ENCODE assay signal across 10 mouse cellular contexts in the genomic region with DNA sequence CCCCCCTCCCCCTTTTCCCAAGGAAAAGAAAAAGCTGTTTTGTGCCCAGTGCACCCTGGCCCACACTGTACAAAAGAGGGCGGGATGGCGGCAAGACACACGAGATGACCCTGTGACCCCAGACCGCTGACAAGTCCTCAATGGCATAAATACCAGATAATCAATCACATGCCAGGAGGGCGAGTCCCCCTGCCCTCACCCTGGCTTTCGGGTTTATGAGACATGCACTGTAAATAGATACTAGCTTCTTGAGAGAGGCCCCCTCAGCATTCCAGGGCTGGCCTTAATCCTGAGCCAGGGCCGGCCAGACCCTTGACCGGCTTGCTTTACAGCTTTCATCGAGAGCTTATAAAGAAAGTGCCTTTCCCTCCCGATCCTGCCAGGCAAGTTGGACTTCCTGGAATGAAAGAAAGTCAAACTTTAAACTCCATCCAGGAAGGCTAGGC.
DNase-seq lines count a peak whose midpoint lies in the region; ATAC-seq lines count a peak whose summit lies in the region.
"Had no signal": no experiment of that assay in that cellular context is flagged by ENCODE, and none has a peak within 500 bp of the region (broad histone marks: within the 10 kb centered on the region; RNA-seq: fewer than 3 reads in every experiment).

No protein-coding gene starts in this region.

- H3K4me1 ChIP-seq in heart, embryonic 13.5 days = peaks cover 32% of the 10 kb centered on the region
- peaks cover 21% of the 10 kb centered on the region for H3K4me1 ChIP-seq in neural tube, embryonic 15.5 days
- peaks cover 29% of the 10 kb centered on the region for H3K4me1 ChIP-seq in lung, embryonic 15.5 days

- peak overlapping the region; percentile 37 for H3K4me2 ChIP-seq in heart, embryonic 13.5 days
- H3K4me2 ChIP-seq in neural tube, embryonic 15.5 days = no peak overlapping the region
- H3K4me2 ChIP-seq in lung, embryonic 15.5 days = peak overlapping the region; percentile 29; the same call in 1 of the 2 replicates
- H3K4me2 ChIP-seq: embryonic facial prominence, embryonic 12.5 days had no signal

- H3K27me3 ChIP-seq in heart, embryonic 13.5 days (replicated peaks) = peaks cover 9% of the 10 kb centered on the region; the same call in 1 of the 2 replicates
- H3K27me3 ChIP-seq in neural tube, embryonic 15.5 days (replicated peaks) = peaks cover 24% of the 10 kb centered on the region; the same call in 1 of the 2 replicates
- H3K27me3 ChIP-seq in lung, embryonic 15.5 days = no peaks in the 10 kb centered on the region; the same call in 1 of the 2 replicates

- 10% methylated on average over 10 of the region's 10 CpGs for WGBS in heart, embryonic 13.5 days
- 14% methylated on average over 10 of the region's 10 CpGs for WGBS in neural tube, embryonic 15.5 days
- 7% methylated on average over 10 of the region's 10 CpGs for WGBS in lung, embryonic 15.5 days

- H3K27ac ChIP-seq in heart, embryonic 13.5 days (replicated peaks) = no peak overlapping the region; the same call in 1 of the 2 replicates
- H3K27ac ChIP-seq in neural tube, embryonic 15.5 days (replicated peaks) = no peak overlapping the region
- H3K27ac ChIP-seq in lung, embryonic 15.5 days = peak overlapping the region; percentile 81
- H3K27ac ChIP-seq: embryonic facial prominence, embryonic 12.5 days had no signal

- H3K9ac ChIP-seq in heart, embryonic 13.5 days = peak overlapping the region; percentile 29; the same call in 1 of the 2 replicates
- H3K9ac ChIP-seq in neural tube, embryonic 15.5 days (replicated peaks) = no peak overlapping the region
- H3K9ac ChIP-seq in lung, embryonic 15.5 days = no peak overlapping the region
- H3K9ac ChIP-seq: embryonic facial prominence, embryonic 12.5 days; liver, postnatal 0 days had no signal

- no peak overlapping the region for H3K4me3 ChIP-seq in heart, embryonic 13.5 days
- H3K4me3 ChIP-seq in neural tube, embryonic 15.5 days (replicated peaks) = no peak overlapping the region
- H3K4me3 ChIP-seq in lung, embryonic 15.5 days = no peak overlapping the region
- H3K4me3 ChIP-seq: embryonic facial prominence, embryonic 12.5 days had no signal

- no peaks in the 10 kb centered on the region for H3K36me3 ChIP-seq in heart, embryonic 13.5 days
- H3K36me3 ChIP-seq in neural tube, embryonic 15.5 days = no peaks in the 10 kb centered on the region
- no peaks in the 10 kb centered on the region for H3K36me3 ChIP-seq in lung, embryonic 15.5 days
- H3K36me3 ChIP-seq: embryonic facial prominence, embryonic 12.5 days had no signal

- DNase-seq in heart, adult 8-10 months (ENCODE audit: low spot score) = no peak
- peak; percentile 69 for DNase-seq in neural tube, embryonic 10.5 days (ENCODE audit: extremely low spot score, low spot score)
- DNase-seq in spleen, postnatal 4 days (ENCODE audit: low spot score in 2 of 2) = no peak
- no peak for DNase-seq in adrenal gland, postnatal 25 days
- DNase-seq in cerebellum, adult 11-12 months = no peak
- DNase-seq: liver, postnatal 0 days had no signal

- no peaks in the 10 kb centered on the region for H3K9me3 ChIP-seq in heart, embryonic 13.5 days
- H3K9me3 ChIP-seq in neural tube, embryonic 15.5 days (replicated peaks) = no peaks in the 10 kb centered on the region
- no peaks in the 10 kb centered on the region for H3K9me3 ChIP-seq in lung, embryonic 15.5 days
- H3K9me3 ChIP-seq: embryonic facial prominence, embryonic 12.5 days had no signal

- ATAC-seq in heart, embryonic 13.5 days (ENCODE audit: extremely low read depth, insufficient number of reproducible peaks, low FRiP score, low TSS enrichment) = no peak
- no peak for ATAC-seq in neural tube, embryonic 15.5 days (ENCODE audit: low FRiP score)
- peak; percentile 47; the same call in 1 of the 2 replicates for ATAC-seq in lung, embryonic 15.5 days (ENCODE audit: borderline replicate concordance, extremely low read depth, low FRiP score, low TSS enrichment)
- ATAC-seq: liver, postnatal 0 days had no signal
